Mouse (Mus musculus) heart, adult 18-20 months (tissue): ENCODE results near the gene Ccdc3. TPM values are rescaled to one million over a fixed set of nuclear protein-coding genes. Genes with fewer than 3 reads are reported as not detected.
A peak's percentile ranks its signal among the peaks of the same experiment; 100 is the strongest.

ENCODE experiments used
- DNase-seq, 2 experiments: peaks; one replicate each; pipeline ENCODE4 v3.0.0; 2021 to 2022; ENCODE audit warnings: mixed read lengths in 1 of 2
- long read RNA-seq, 2 experiments: library from polyadenylated mRNA; stranded (forward); transcript quantifications; one replicate each; pipeline ENCODE4 v2.0.0; 2021
- total RNA-seq, 2 experiments: library from RNA; stranded (reverse); gene quantifications; 2 replicates each; pipeline ENCODE4 v1.2.3; 2021

Gene Ccdc3
- 1 to 10 TPM; 2.9 to 4.7 TPM for total RNA-seq
- long read RNA-seq, experiment 1, partial matches to known transcripts = 0 of 2 reads
- long read RNA-seq, experiment 1, other reads (novel, unspliced or antisense) = 0 of 2 reads
- long read RNA-seq, experiment 2 = 0 reads

DNA sequence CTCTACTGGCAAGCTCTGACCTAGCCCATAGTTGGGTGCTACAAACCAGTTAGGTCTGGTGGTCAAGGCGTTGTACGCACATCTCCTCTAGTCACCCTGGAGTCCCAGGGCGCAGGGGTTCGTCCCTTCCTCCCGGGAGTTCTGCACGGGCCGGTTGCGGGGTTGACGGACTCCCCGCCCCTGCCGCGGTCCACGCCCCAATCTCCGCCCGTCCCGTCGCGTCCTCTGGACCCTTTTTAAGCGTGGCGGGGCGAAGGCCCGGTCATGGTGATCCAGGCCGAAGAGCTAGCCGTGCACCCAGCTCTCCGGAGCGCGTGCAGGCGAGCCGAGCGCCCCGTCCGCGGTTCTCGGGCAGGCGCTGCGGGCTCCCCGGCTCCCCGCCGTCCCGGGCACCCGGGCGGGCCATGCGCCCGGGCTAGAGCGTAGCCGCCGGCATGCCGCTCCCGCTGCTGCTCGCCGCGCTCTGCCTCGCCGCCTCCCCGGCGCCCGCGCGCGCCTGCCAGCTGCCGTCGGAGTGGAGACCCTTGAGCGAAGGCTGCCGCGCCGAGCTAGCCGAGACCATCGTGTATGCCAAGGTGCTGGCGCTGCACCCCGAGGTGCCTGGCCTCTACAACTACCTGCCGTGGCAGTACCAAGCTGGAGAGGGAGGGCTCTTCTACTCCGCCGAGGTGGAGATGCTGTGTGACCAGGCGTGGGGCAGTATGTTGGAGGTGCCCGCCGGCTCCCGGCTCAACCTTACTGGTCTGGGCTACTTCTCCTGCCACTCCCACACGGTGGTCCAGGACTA lies at the start of gene Ccdc3:
TSS of gene Ccdc3 (plus strand) at position 277 of the 787 bp plus-strand sequence.
- DNase-seq = peak; percentile 36 to 42

- peak; percentile 13 to 28 for DNase-seq
These were observed 47.2 kb upstream of the Ccdc3 start for GRCm38 (mm10) chr2:5090385-5090784.

DNA sequence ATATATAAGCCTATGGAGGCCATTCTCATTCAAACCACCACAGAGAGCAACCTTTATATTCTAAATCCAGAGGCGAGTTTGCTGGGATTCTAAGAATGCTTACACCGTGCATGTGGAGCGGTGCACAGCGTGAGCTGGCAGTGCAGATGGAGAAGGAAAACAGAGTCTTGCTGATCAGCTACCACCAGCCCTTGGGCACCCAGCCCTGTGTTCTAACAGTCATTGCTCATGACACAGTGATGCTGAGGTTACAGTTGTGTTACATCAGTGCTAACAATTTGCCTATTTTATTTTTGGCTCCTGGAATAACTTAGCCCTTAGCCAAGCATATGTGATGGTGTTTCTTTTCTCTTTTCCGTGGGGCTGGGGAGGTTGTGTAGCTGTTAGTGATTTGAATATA lies 42.7 kb upstream of the Ccdc3 start:
- DNase-seq = no peak

DNA sequence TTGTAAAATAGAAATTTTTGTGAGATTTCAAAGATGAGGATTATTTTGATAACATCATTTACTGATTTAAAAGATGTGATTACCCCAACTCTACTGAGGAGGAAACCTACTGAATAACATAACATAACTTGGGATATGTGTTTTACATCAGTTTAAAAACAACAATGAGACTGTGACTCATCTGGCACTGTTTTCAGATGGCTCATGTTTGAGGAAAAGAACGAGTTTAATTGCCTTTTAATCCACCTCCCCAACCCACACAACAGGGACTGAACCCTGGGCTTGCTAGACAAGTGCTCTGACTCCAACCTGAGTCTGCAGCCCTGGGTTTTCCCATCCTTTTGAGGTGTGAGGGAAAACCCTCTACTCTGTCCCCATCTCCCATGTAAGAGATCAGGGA lies 42.3 kb upstream of the Ccdc3 start:
- DNase-seq = no peak

DNA sequence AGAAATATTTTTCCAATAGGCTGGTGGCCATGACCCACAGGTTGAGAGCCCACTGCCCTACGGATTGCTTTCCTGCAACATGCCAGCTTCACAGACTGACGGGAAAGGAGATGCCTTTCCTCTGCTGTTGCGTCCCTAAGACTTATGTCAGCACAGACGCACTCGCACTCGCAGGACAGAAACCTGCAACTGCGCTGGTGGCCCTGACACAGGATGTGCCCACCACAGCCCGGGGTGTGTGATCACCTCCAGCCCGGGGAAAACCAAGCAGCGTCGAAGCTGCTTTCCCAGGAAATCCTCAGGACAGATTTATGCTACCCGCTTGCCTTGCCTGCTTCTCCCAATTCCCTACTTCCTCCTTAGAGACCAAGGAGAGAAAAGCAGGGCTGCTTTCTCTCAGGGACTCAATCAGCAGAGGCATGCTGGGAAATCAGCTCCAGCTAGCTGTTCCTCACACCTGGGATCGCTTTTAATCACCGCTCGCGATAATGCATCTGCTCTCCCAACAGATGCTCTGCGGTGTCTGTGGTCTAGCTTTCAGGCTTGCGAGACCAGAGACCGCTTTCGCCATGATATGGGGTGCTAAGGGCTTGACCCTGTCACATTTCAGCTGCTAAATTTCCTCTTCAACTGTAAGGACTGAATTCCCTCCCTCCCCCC lies 39.7 kb upstream of the Ccdc3 start:
- DNase-seq = no peak

GRCm38 (mm10) chr2:5099176-5099575 lies 38.4 kb upstream of the Ccdc3 start:
- no peak for DNase-seq

- DNase-seq = no peak
These were observed 35.8 kb upstream of the Ccdc3 start for GRCm38 (mm10) chr2:5101743-5102245.

DNA sequence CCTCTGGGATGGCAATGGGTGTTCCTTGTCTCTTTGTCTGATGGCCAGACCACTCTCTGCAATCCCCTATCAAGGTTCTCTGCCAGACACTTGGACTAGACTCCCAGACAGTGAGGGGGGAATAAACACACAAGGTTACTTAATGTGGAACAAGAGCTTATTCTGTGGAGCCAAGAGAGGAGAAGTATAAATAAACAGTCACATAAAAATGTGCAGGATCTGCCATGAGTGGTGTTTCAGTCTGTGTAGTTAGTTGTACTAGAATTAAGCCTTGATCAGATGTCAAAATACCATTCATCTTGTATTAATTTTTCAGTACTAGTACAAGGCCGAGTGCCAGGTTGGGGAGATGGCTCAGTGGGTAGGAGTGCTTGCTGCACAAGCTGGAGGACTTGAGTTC lies 34.7 kb upstream of the Ccdc3 start:
- DNase-seq = no peak

DNA sequence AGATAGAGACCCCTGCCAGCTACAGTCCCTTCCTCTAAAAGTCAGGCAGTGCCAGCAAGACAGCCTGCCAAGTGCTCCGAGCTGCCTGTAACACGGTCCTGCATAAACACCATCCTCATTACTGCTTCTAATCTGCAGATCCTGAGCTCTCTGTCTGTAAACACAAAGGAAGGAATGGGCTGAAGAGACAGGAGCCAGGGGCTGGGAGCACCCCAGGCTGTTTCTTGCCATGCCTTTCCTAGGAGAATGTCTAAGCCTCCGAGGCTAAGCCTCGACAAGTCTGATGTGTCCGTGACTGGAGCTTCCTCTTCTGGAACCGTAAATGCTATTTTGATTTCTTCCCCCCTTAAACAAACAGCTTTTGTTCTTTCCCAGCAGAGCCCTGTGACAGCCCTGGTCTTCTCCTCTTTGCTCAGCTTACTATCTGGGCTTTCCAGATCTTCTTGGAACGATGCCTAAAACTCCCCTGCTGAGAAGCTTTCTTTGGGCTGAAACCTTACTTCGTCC lies 24.7 kb upstream of the Ccdc3 start:
- no peak for DNase-seq

- no peak for DNase-seq
These were observed 23.2 kb upstream of the Ccdc3 start for GRCm38 (mm10) chr2:5114386-5114785.

- DNase-seq = no peak
These were observed 20.6 kb upstream of the Ccdc3 start for GRCm38 (mm10) chr2:5116856-5117532.

DNA sequence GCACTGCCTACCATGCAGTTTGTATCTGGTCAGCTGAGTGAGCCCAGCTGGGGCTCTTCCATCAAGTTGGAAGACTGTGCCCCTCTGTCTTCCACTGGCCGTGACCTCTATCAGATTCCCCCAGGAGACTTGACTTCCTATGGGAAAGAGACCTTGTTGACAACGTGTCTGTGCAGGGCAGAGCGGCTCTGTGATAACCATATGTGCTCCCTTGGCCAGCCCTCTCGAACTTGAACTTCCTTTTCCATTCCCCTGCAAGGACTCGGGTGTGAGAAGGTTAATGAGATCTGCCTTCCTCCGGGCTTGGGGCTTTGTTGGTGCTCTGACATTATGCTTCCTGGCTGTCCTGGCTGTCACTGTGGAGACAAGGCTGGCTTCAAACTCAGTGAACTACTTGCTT lies 12.1 kb upstream of the Ccdc3 start:
- no peak for DNase-seq

GRCm38 (mm10) chr2:5127369-5127768 lies 10.2 kb upstream of the Ccdc3 start:
- DNase-seq = no peak

DNA sequence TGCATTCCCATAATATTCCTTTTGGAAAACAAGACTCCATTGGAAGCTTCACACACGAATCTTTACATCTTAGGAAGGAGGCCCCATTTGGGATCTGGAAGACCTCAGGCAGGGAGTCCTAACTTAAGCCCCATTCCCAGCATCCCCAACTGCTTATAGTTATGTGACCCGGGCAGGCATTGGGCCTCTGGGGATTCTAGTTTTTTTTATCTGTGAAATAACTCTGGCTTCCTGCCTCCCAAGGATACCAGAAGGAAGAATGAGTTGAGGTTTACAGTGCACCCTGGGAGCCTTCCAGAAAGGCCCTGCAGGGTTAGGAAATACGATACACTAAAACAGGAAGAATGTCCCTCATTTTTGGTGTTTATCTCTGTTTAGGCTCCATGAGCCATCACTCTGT lies 8.5 kb upstream of the Ccdc3 start:
- peak in 1 of 2 experiments; percentile 29 for DNase-seq

DNA sequence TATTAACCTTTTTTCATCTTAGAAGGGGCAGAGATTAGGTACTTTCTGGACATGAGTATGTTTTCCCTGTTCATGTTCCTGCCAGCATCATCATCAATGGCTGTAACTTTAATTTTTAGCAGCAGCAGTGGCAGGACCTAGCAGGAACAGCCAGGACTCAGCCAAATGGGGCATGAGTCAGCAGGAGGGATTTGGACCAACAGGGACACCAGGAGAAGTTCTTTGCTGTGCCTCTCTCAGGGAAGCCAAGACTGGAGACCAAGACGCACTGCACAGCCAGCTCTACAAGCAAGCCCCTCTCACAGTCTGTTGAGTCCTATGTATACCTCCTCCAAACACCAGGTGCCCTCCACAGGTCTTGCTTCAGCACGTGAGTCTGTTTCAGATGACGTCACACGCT lies 5.5 kb upstream of the Ccdc3 start:
- DNase-seq = no peak

- DNase-seq = no peak
These were observed 2.4 kb upstream of the Ccdc3 start for GRCm38 (mm10) chr2:5134959-5135743.

DNA sequence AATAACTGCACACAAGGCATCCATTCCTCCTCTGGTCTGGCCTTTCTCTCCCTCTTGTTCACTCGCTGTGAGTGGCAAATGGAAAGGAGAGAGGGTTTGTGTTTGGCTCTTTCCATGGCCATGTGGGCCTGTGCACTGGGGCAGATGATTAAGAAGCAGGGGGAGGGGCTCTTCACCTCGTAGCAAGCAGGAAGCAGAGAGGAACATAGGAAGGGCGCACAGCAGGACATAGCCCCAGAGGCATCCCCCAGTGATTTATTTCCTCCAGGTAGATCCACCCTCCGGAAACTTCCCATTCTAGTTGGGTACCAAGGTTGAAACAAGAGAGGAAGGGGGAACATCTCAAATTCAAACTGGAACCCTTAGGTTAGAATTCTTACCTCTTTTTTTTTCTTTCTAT lies 2.4 kb downstream of the Ccdc3 start:
- DNase-seq = no peak

DNA sequence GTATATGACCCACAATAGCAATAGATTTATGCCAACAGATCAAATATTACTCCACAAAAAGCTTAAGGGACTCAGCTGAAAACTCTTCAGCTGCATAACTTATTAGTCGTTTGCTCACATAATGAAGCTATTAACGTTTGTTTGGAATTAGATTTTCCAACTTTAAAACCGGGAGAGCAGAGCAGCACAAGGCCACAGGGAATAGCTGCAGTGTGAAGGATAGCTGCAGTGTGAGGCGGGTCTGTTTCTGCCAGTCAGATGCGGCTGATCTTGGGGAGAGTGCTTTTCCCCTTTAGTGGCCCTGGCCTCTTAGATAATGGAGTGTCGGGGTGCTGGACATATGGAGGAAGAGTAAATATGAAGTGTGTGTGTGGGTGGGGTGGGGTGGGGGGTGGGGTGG lies 6.9 kb downstream of the Ccdc3 start:
- DNase-seq = no peak

DNA sequence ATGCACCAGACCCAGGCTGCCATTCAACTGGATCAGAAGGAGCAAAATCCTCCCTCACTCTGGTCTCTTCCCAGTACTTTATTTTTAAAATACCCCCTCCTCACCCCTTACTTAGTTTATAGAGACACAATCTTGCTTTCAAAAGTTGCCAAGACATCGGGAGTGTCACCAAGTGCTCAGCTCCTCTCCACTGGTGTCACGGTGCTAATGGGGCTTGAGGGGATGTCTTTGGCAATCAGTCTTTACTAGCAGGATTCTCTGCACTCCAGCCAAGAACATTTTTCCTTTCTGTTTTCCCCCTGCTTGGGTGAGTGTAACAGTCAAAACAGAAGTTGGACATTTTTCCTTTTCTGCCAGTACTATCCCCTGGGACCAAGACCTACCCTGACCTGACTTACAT lies 10.3 kb downstream of the Ccdc3 start:
- DNase-seq = no peak

GRCm38 (mm10) chr2:5154711-5155110 lies 17.1 kb downstream of the Ccdc3 start:
- DNase-seq = no peak

DNA sequence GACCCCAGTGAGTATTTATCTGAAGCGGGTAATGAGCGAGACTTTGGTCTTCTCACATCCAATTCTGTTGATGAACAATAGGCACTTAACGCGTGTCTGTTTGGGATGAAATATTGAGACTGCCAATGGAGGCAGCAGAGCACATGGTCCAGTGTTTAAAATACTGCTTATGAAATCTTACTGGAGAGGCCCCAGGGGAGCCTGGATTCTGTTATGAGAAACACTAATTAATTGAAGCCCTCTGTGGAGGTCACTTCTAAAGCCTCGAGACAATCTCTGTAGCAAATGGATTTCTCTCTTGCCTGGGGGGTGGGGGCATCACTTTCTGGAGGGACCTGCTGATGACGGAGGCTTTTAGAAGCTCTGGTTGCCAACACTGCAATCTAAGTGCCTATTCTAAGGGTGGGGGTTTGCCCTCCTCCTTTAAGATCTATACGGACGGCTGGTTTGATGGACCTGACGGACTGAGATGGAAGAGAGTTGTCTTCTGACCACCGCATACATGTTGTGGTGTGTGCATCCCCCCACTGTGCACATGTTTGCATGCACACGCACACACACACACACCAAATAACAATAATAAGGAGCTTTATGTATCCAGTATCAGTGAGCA lies 22.8 kb downstream of the Ccdc3 start:
- DNase-seq = no peak
